Mouse (Mus musculus): Measurements from ENCODE around the gene Rbm4b. TPM values are rescaled to one million over a fixed set of nuclear protein-coding genes. Genes with fewer than 3 reads are reported as not detected.

Rbm4b gene
- polyA plus RNA-seq, 1 experiment from 2014 or later, result 36.2 TPM

- Histone ChIP-seq H3K9ac (no peak overlapping the region), H3K36me3 (peaks cover 67% of the 10 kb centered on the region), H3K4me2 (no peak overlapping the region), H3K4me3 (no peak overlapping the region), H3K27ac (ENCODE audit: poor library complexity, severe bottlenecking) (no peak overlapping the region), H3K4me1 (replicated peaks) (0 out of 2 replicates have a peak, but pooled peaks cover under 1% of the 10 kb centered on the region), H3K9me3 (replicated peaks) (no peaks in the 10 kb centered on the region), H3K27me3 (replicated peaks) (no peaks in the 10 kb centered on the region)
- ATAC-seq (ENCODE audit: insufficient number of reproducible peaks, low FRiP score), result no peak
- 80% methylated on average over 3 of the region's 3 CpGs for WGBS
Observed at GRCm38 (mm10) chr19:4772785-4773184, 16.5 kb downstream of the Rbm4b start.

GRCm38 (mm10) chr19:4782891-4783290 lies 26.6 kb downstream of the Rbm4b start:
- Histone ChIP-seq H3K36me3 (peaks cover 75% of the 10 kb centered on the region), H3K9ac (no peak overlapping the region), H3K4me1 (replicated peaks) (peaks cover 22% of the 10 kb centered on the region), H3K27me3 (replicated peaks) (no peaks in the 10 kb centered on the region), H3K4me3 (no peak overlapping the region), H3K27ac (ENCODE audit: poor library complexity, severe bottlenecking) (no peak overlapping the region), H3K9me3 (replicated peaks) (no peaks in the 10 kb centered on the region), H3K4me2 (no peak overlapping the region)
- WGBS, result 89% methylated on average over 2 of the region's 2 CpGs
- no peak for ATAC-seq (ENCODE audit: insufficient number of reproducible peaks, low FRiP score)

- Histone ChIP-seq H3K9ac (no peak overlapping the region), H3K4me1 (replicated peaks) (peaks cover 27% of the 10 kb centered on the region), H3K4me3 (no peak overlapping the region), H3K27ac (ENCODE audit: poor library complexity, severe bottlenecking) (peak overlapping the region; percentile 11; the same call in 1 of the 2 replicates), H3K36me3 (peaks cover 73% of the 10 kb centered on the region), H3K9me3 (replicated peaks) (no peaks in the 10 kb centered on the region), H3K27me3 (replicated peaks) (no peaks in the 10 kb centered on the region), H3K4me2 (no peak overlapping the region)
- no peak for ATAC-seq (ENCODE audit: insufficient number of reproducible peaks, low FRiP score)
- 86% methylated on average over 7 of the region's 7 CpGs for WGBS
Observed at GRCm38 (mm10) chr19:4785206-4785605, 28.9 kb downstream of the Rbm4b start.

DNA sequence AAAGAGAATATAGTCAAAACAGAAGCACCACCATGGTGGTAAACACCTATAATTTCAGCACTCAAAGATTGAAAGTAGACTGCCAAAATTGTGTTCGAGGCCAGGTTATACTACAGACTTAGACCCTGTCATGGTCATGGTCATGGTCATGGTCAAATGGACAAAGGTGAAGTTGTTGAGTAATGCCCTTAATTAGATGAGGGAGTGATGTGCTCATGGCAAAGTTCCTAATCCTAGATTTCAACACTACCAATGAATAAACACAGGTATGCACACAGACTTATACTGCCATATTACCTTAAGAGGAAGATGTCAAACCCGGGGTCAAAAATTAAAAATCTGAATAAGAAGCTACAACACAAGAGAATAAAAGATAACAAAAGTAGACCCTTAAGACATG lies 30.0 kb downstream of the Rbm4b start:
- Histone ChIP-seq H3K9ac (no peak overlapping the region), H3K36me3 (peaks cover 78% of the 10 kb centered on the region), H3K4me2 (no peak overlapping the region), H3K4me1 (replicated peaks) (peaks cover 37% of the 10 kb centered on the region), H3K9me3 (replicated peaks) (no peaks in the 10 kb centered on the region), H3K27ac (ENCODE audit: poor library complexity, severe bottlenecking) (no peak overlapping the region), H3K4me3 (no peak overlapping the region), H3K27me3 (replicated peaks) (no peaks in the 10 kb centered on the region)
- 95% methylated on average over 2 of the region's 2 CpGs for WGBS
- no peak for ATAC-seq (ENCODE audit: insufficient number of reproducible peaks, low FRiP score)

GRCm38 (mm10) chr19:4793281-4793830 lies 37.1 kb downstream of the Rbm4b start:
- Histone ChIP-seq H3K27me3 (replicated peaks) (no peaks in the 10 kb centered on the region), H3K36me3 (peaks cover 40% of the 10 kb centered on the region), H3K4me1 (replicated peaks) (peaks cover 29% of the 10 kb centered on the region), H3K4me3 (peak overlapping the region; percentile 91), H3K9me3 (replicated peaks) (no peaks in the 10 kb centered on the region), H3K4me2 (peak overlapping the region; percentile 74), H3K27ac (ENCODE audit: poor library complexity, severe bottlenecking) (peak overlapping the region; percentile 79), H3K9ac (peak overlapping the region; percentile 84)
- ATAC-seq (ENCODE audit: insufficient number of reproducible peaks, low FRiP score), result peak; percentile 59; the same call in 1 of the 2 replicates
- WGBS, result under 1% methylated on average over 16 of the region's 16 CpGs

DNA sequence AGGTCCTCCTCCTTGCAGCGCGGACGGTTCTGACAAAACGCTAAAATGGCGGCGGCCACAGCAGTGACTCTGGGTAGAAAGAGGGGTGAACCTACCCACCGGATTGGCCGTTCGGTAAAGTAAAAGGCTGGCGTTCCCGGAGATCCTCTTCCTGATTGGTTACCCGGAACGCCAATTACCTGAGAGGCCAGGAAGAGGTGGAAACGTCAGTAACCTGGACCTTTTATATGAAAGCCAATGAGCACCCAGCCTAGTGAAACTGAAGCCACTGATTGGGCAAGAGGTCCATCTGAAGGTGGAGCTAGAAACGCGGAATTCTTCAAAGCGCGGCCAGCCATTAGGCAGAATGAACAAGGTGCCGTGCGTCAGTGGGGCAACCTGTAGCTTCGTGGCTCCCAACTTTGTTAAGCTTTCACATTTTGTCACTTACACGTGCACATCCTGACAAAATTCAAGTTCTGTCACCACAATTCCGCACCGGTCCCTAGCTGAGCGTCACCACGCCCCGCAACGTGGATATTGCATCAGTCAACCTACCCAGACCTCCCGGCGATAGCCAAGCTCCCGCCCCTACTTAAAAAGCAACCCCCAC lies 37.6 kb downstream of the Rbm4b start, which contains the start of gene Rbm4:
Gene Rbm4 (minus strand): TSS at position 71 of the 592 bp plus-strand sequence.
- WGBS, result under 1% methylated on average over 31 of the region's 31 CpGs
- ATAC-seq (ENCODE audit: insufficient number of reproducible peaks, low FRiP score), result peak; percentile 97
- peaks cover 41% of the 10 kb centered on the region for H3K36me3 ChIP-seq

GRCm38 (mm10) chr19:4795929-4796328 lies 39.6 kb downstream of the Rbm4b start:
- Histone ChIP-seq H3K36me3 (peaks cover 49% of the 10 kb centered on the region), H3K4me2 (no peak overlapping the region), H3K4me3 (no peak overlapping the region), H3K27me3 (replicated peaks) (no peaks in the 10 kb centered on the region), H3K9me3 (replicated peaks) (no peaks in the 10 kb centered on the region), H3K4me1 (replicated peaks) (peaks cover 17% of the 10 kb centered on the region), H3K27ac (ENCODE audit: poor library complexity, severe bottlenecking) (no peak overlapping the region), H3K9ac (no peak overlapping the region)
- no peak for ATAC-seq (ENCODE audit: insufficient number of reproducible peaks, low FRiP score)
- 79% methylated on average over 1 of the region's 1 CpGs for WGBS

More for the DNA sequence above, 37.6 kb downstream of the Rbm4b start, which contains the start of gene Rbm4:
- Histone ChIP-seq H3K27me3 (replicated peaks) (no peaks in the 10 kb centered on the region), H3K4me2 (peak within 1 kb of the TSS; percentile 75), H3K4me3 (peak within 1 kb of the TSS; percentile 91), H3K9ac (peak within 1 kb of the TSS; percentile 84), H3K4me1 (replicated peaks) (peaks cover 29% of the 10 kb centered on the region), H3K27ac (ENCODE audit: poor library complexity, severe bottlenecking) (peak within 1 kb of the TSS; percentile 79), H3K9me3 (replicated peaks) (no peaks in the 10 kb centered on the region)

DNA sequence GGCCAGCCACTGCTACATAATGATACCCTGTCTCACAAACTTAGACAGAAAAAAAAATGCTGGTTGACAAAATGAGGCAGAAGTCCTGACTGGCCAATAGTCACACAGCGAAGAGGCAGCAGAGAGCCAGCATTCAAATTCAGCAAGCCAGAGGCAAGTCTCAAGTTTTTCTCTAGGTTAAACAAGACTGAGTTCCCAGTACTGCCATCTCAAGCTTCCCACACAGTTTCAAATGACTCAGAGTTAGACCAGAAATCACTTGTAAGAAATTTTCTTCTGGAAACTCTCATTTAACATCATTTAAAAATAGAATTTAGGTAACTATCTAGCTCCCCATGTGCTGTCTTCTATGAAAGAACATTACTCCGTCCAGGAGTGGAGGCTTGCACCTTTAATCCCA lies 41.5 kb downstream of the Rbm4b start:
- no peak for ATAC-seq (ENCODE audit: insufficient number of reproducible peaks, low FRiP score)
- H3K4me2 ChIP-seq, result no peak overlapping the region
- peaks cover 56% of the 10 kb centered on the region for H3K36me3 ChIP-seq
- no peaks in the 10 kb centered on the region for H3K27me3 ChIP-seq (replicated peaks)
- 93% methylated on average over 2 of the region's 2 CpGs for WGBS
- no peak overlapping the region for H3K4me3 ChIP-seq
- no peak overlapping the region for H3K27ac ChIP-seq (ENCODE audit: poor library complexity, severe bottlenecking)
- H3K9ac ChIP-seq, result no peak overlapping the region
- no peaks in the 10 kb centered on the region for H3K9me3 ChIP-seq (replicated peaks)
- peaks cover 6% of the 10 kb centered on the region for H3K4me1 ChIP-seq (replicated peaks)

DNA sequence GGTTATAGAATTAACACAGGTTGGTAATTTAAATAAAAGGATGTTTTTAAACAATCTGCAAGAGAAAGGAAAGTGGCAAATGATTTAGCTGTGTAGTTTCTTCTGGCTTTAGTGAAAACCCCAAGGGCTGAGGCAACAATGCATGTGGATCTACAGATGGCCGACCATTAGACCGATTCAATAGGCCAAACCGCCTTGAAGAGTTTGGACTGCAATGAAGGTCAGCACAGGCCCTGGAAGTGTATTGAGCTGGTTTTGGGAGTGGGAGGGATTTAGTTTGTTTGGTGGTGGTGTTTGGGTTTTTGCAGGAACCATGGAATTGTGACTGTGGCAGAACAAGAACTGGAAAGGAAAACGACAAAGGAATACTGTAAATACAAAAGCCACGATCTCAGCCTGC lies 42.8 kb downstream of the Rbm4b start:
- H3K27ac ChIP-seq (ENCODE audit: poor library complexity, severe bottlenecking), result no peak overlapping the region
- WGBS, result 93% methylated on average over 5 of the region's 5 CpGs
- no peaks in the 10 kb centered on the region for H3K27me3 ChIP-seq (replicated peaks)
- no peak overlapping the region for H3K9ac ChIP-seq
- no peak overlapping the region for H3K4me2 ChIP-seq
- peaks cover 68% of the 10 kb centered on the region for H3K36me3 ChIP-seq
- ATAC-seq (ENCODE audit: insufficient number of reproducible peaks, low FRiP score), result no peak
- H3K9me3 ChIP-seq (replicated peaks), result no peaks in the 10 kb centered on the region
- H3K4me3 ChIP-seq, result no peak overlapping the region
- H3K4me1 ChIP-seq (replicated peaks), result peaks cover 18% of the 10 kb centered on the region

- Histone ChIP-seq H3K4me2 (no peak overlapping the region), H3K27me3 (replicated peaks) (no peaks in the 10 kb centered on the region), H3K4me3 (no peak overlapping the region), H3K36me3 (peaks cover 65% of the 10 kb centered on the region), H3K9me3 (replicated peaks) (no peaks in the 10 kb centered on the region), H3K4me1 (replicated peaks) (peaks cover 14% of the 10 kb centered on the region), H3K9ac (no peak overlapping the region), H3K27ac (ENCODE audit: poor library complexity, severe bottlenecking) (no peak overlapping the region)
- no peak for ATAC-seq (ENCODE audit: insufficient number of reproducible peaks, low FRiP score)
- 92% methylated on average over 7 of the region's 7 CpGs for WGBS
Observed at GRCm38 (mm10) chr19:4802691-4803091, 46.4 kb downstream of the Rbm4b start.

DNA sequence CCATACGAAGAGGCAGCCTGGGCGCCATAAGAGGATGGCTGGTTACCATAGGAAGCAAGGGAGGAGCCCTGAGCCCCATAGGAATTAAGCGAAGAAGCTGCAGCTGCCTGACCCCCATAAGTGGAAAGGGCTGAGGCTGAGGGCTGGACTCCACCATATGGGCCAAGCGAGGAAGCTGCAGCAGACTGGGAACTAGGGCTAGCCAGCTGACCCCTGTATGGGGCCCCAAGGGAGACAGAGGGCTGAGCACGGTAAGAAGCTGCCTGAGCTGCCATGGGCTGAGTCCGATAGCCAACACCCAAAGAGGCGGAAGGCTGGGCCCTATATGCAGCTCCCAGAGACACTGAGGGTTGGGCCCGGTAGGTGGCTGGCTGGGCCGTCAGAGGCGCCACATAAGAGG lies 47.0 kb downstream of the Rbm4b start:
- peaks cover 62% of the 10 kb centered on the region for H3K36me3 ChIP-seq
- 82% methylated on average over 10 of the region's 10 CpGs for WGBS
- no peak for ATAC-seq (ENCODE audit: insufficient number of reproducible peaks, low FRiP score)

More for the DNA sequence above, 47.0 kb downstream of the Rbm4b start:
- Histone ChIP-seq H3K9me3 (replicated peaks) (no peaks in the 10 kb centered on the region), H3K27ac (ENCODE audit: poor library complexity, severe bottlenecking) (no peak overlapping the region), H3K4me3 (no peak overlapping the region), H3K27me3 (replicated peaks) (no peaks in the 10 kb centered on the region), H3K9ac (no peak overlapping the region), H3K4me1 (replicated peaks) (peaks cover 20% of the 10 kb centered on the region), H3K4me2 (no peak overlapping the region)
